Mouse (Mus musculus) neural tube, embryonic 14.5 days (tissue): Measurements from ENCODE around the gene Tns4. TPM values are rescaled to one million over a fixed set of nuclear protein-coding genes. Genes with fewer than 3 reads are reported as not detected.

Experiments used
- ATAC-seq: fragments of 200-750 bp; cut with Nextera tagmentation; 2 replicates; pipeline ENCODE4 v1.8.0; 2017; ENCODE audit warnings: low read depth, mild to moderate bottlenecking, moderate TSS enrichment, moderate library complexity
- H3K27ac ChIP-seq: fragments of 300-500 bp; sonication (generic); 2 replicates; pipeline ENCODE4 v1.5.1; 2014; ENCODE audit warnings: low read depth, mild to moderate bottlenecking, control low read depth, low read length, moderate library complexity, mixed read lengths
- H3K27me3 ChIP-seq: fragments of 300-500 bp; sonication (generic); 2 replicates; pipeline ENCODE4 v1.6.1; 2014; ENCODE audit warnings: low read length; ENCODE audit not compliant: control insufficient read depth, insufficient read depth
- H3K36me3 ChIP-seq: fragments of 300-500 bp; sonication (generic); 2 replicates; pipeline ENCODE4 v1.6.1; 2014; ENCODE audit warnings: low read length, mixed read lengths; ENCODE audit not compliant: control insufficient read depth, insufficient read depth
- H3K4me1 ChIP-seq: fragments of 300-500 bp; sonication (generic); 2 replicates; pipeline ENCODE4 v1.6.1; 2014; ENCODE audit warnings: low read length; ENCODE audit not compliant: control insufficient read depth, insufficient read depth
- H3K4me2 ChIP-seq: fragments of 300-500 bp; sonication (generic); 2 replicates; pipeline ENCODE4 v1.6.1; 2014; ENCODE audit warnings: mild to moderate bottlenecking, low read depth, low read length, control low read depth
- H3K4me3 ChIP-seq: fragments of 300-500 bp; sonication (generic); 2 replicates; pipeline ENCODE4 v1.5.1; 2014; ENCODE audit warnings: low read depth, low read length, control low read depth, mixed read lengths
- H3K9ac ChIP-seq: fragments of 300-500 bp; sonication (generic); replicated peaks from 2 replicates; pipeline ENCODE4 v1.6.1; 2014; ENCODE audit warnings: low read depth, mild to moderate bottlenecking, control low read depth, low read length, mixed read lengths
- H3K9me3 ChIP-seq: fragments of 300-500 bp; sonication (generic); 2 replicates; pipeline ENCODE4 v1.6.1; 2016; ENCODE audit warnings: low read length; ENCODE audit not compliant: control insufficient read depth
- WGBS: fragments of 180-500 bp; shearing (Covaris S2); extraction: QIAGEN DNeasy Blood & Tissue Kit; methylation state at CpG from one replicate; pipeline ENCODE4 v1.1.7; 2014; 5-methylcytosine and 5-hydroxymethylcytosine counted together
- polyA plus RNA-seq: library from polyadenylated mRNA; unstranded; fragments of >200 nt; fragmentation: Nextera tagmentation; extraction: Ambion mirVana; gene quantifications from 2 replicates; pipeline ENCODE4 v1.2.1, GENCODE M21; 2014

Gene Tns4
- polyA plus RNA-seq: 0.28 TPM in 1 of 2 replicates, not detected in the other

DNA sequence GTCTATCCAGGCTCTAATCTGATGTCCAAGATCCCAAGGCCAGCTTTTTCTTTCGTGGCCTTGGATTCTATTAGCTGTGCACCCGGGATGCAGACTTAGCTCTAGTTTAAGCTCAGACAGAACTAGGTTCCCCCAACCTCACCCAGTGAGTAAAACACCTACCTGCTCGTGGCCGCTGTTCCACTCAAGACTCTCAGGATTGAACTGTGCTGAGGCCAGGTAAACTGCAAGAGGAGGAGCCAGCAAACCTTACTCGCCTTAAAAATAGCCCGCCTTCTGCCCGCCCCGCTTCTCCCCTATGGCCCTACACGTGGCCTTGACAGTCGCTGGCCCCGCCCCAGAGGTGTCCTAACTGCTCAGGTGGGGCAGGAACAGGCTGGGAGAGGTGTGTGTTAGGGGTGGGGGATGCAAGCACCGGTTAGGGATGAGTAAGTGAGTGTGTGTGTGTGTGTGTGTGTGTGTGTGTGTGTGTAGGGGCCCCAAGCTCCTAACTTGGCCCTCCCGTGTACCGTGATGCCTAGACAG lies at the start of gene Tns4:
Tns4 (minus strand) TSS at position 230 of the 525 bp plus-strand sequence.
- Histone ChIP-seq H3K9ac (no peak within 1 kb of the TSS), H3K4me1 (no peaks in the 10 kb centered on the region), H3K36me3 (no peaks in the 10 kb centered on the region), H3K9me3 (no peaks in the 10 kb centered on the region), H3K4me3 (no peak within 1 kb of the TSS), H3K27ac (no peak within 1 kb of the TSS), H3K27me3 (no peaks in the 10 kb centered on the region), H3K4me2 (no peak within 1 kb of the TSS)
- WGBS: 69% methylated on average over 14 of the region's 14 CpGs
- ATAC-seq: no peak

GRCm38 (mm10) chr11:99137385-99137784 lies 48.3 kb upstream of the Tns4 start:
- H3K27ac ChIP-seq: no peak overlapping the region
- H3K27me3 ChIP-seq: no peaks in the 10 kb centered on the region
- no peak overlapping the region for H3K4me2 ChIP-seq
- no peak overlapping the region for H3K4me3 ChIP-seq
- no peak for ATAC-seq
- no peak overlapping the region for H3K9ac ChIP-seq
- WGBS: 85% methylated on average over 4 of the region's 4 CpGs
- H3K36me3 ChIP-seq: no peaks in the 10 kb centered on the region
- H3K4me1 ChIP-seq: peaks cover 2% of the 10 kb centered on the region
- H3K9me3 ChIP-seq: no peaks in the 10 kb centered on the region

DNA sequence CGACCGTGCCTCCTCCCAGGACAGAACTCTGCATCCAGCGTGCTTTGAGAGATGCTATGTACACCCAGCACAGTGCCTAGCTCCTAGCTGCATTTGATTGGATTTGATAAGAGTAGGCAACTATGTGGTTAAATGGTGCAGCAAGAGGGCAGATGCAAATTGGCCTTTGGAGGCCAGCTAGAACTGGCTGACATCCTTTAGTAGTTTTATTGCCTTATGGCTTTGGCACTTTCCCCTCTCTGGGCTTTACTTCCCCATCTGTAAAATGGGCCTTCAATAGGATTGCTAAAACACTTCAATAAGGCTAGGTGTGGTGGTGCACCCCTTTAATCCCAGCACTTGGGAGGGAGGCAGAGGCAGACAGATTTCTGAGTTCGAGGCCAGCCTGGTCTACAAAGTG lies 47.9 kb upstream of the Tns4 start:
- 69% methylated on average over 4 of the region's 4 CpGs for WGBS
- Histone ChIP-seq H3K4me2 (no peak overlapping the region), H3K9ac (no peak overlapping the region), H3K27me3 (no peaks in the 10 kb centered on the region), H3K27ac (no peak overlapping the region), H3K36me3 (no peaks in the 10 kb centered on the region), H3K4me3 (no peak overlapping the region), H3K9me3 (no peaks in the 10 kb centered on the region), H3K4me1 (peaks cover 6% of the 10 kb centered on the region)
- no peak for ATAC-seq

- Histone ChIP-seq H3K4me3 (no peak overlapping the region), H3K9me3 (no peaks in the 10 kb centered on the region), H3K27ac (no peak overlapping the region), H3K4me2 (no peak overlapping the region), H3K4me1 (peaks cover 12% of the 10 kb centered on the region), H3K27me3 (no peaks in the 10 kb centered on the region), H3K9ac (no peak overlapping the region), H3K36me3 (no peaks in the 10 kb centered on the region)
- no peak for ATAC-seq
- WGBS: 27% methylated on average over 3 of the region's 3 CpGs
Observed at GRCm38 (mm10) chr11:99136361-99136760, 47.3 kb upstream of the Tns4 start.

DNA sequence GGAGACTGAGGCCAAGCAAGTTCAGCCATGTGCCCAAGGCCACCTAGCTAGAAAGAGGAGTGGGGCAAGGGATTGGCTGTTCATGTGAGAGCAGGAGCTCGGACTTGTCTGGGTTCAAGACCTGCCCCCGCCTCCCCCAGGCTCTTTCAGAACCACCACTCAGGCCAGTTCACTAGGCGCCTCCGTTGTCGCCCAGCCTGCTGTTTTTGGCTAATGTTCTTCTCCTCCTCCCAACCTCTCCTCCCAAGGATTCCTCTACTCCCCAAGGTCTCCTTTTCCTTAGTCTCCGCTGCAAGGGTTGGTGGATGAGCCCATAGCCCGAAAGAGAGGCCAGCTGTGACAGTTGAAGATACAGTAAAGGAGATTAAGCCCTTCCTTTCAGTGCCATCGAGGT lies 45.9 kb upstream of the Tns4 start:
- ATAC-seq: no peak
- no peaks in the 10 kb centered on the region for H3K9me3 ChIP-seq
- 66% methylated on average over 8 of the region's 8 CpGs for WGBS
- H3K4me3 ChIP-seq: no peak overlapping the region
- H3K4me1 ChIP-seq: peaks cover 12% of the 10 kb centered on the region
- H3K9ac ChIP-seq: no peak overlapping the region
- no peak overlapping the region for H3K4me2 ChIP-seq
- H3K27me3 ChIP-seq: no peaks in the 10 kb centered on the region
- H3K27ac ChIP-seq: no peak overlapping the region
- no peaks in the 10 kb centered on the region for H3K36me3 ChIP-seq

GRCm38 (mm10) chr11:99134266-99135046 lies 45.4 kb upstream of the Tns4 start:
- Histone ChIP-seq H3K4me1 (peaks cover 12% of the 10 kb centered on the region), H3K27me3 (no peaks in the 10 kb centered on the region), H3K9ac (no peak overlapping the region), H3K36me3 (no peaks in the 10 kb centered on the region), H3K4me3 (no peak overlapping the region), H3K4me2 (no peak overlapping the region), H3K27ac (no peak overlapping the region), H3K9me3 (no peaks in the 10 kb centered on the region)
- WGBS: 64% methylated on average over 15 of the region's 15 CpGs
- no peak for ATAC-seq

DNA sequence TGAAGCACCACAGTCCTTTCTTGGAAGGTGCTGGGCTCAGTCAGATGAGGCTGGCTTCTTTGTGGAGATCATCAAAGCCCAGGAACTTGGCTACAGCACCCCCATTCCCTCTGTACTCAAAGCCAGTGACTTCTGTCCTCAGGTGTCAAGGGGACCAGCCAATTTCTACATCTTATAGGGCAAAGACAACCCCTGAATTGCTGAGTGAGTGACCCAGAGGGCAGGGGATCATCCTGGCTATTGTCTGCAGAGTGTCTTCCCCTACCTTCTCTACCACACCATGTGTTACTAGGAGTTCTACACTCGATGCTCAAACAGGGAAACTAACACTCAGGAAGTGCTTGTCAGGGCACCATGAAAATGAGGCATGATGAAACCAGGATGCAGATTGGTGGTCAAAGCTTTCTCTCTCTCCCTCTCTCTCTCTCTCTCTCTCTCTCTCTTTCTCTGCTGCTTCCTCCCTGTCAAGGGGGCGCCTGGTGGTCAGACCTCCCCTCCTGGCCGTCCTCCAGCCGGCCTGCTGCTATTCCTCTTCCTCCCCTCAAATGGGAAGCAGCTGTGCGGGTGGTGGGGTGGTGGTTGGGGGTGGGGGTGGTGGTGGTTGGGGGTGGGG lies 44.3 kb upstream of the Tns4 start:
- no peak overlapping the region for H3K4me2 ChIP-seq
- no peak for ATAC-seq
- H3K4me1 ChIP-seq: peaks cover 12% of the 10 kb centered on the region
- no peaks in the 10 kb centered on the region for H3K36me3 ChIP-seq
- no peak overlapping the region for H3K27ac ChIP-seq
- no peaks in the 10 kb centered on the region for H3K9me3 ChIP-seq
- 40% methylated on average over 5 of the region's 5 CpGs for WGBS
- H3K9ac ChIP-seq: no peak overlapping the region
- H3K4me3 ChIP-seq: no peak overlapping the region
- no peaks in the 10 kb centered on the region for H3K27me3 ChIP-seq

- WGBS: 2% methylated on average over 11 of the region's 11 CpGs
- Histone ChIP-seq H3K4me2 (peak overlapping the region; percentile 29), H3K27ac (no peak overlapping the region; the same call in 1 of the 2 replicates), H3K4me1 (peaks cover 12% of the 10 kb centered on the region), H3K36me3 (no peaks in the 10 kb centered on the region), H3K27me3 (no peaks in the 10 kb centered on the region), H3K4me3 (no peak overlapping the region), H3K9me3 (no peaks in the 10 kb centered on the region), H3K9ac (no peak overlapping the region; the same call in 1 of the 2 replicates)
- peak; percentile 70 for ATAC-seq
Observed at GRCm38 (mm10) chr11:99132091-99132730, 43.1 kb upstream of the Tns4 start.

DNA sequence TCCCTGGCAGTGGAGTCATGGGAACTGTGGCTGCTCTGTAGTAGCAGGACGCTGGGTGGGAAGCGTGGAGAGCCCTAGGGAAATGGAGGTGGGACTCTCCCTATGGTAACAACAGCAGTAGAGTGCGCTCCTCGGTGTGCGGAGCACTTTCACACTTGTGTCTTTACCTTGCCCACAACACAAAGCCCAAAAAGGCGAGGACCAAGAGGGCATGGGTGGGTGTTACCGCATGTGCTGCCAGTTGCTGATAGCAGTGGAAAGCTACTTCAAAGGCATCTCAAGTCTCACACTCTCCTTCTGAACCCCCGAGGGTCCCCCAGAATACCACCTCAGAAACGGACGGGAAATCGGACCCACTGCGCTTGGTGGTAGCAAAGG lies 42.3 kb upstream of the Tns4 start:
- Histone ChIP-seq H3K36me3 (no peaks in the 10 kb centered on the region), H3K4me3 (no peak overlapping the region), H3K4me2 (no peak overlapping the region), H3K9me3 (no peaks in the 10 kb centered on the region), H3K4me1 (peaks cover 12% of the 10 kb centered on the region), H3K27ac (no peak overlapping the region), H3K27me3 (no peaks in the 10 kb centered on the region), H3K9ac (no peak overlapping the region)
- 39% methylated on average over 12 of the region's 12 CpGs for WGBS
- no peak for ATAC-seq
